Mouse (Mus musculus) limb, embryonic 12.5 days (tissue): ENCODE results near the gene Jaml. TPM values are rescaled to one million over a fixed set of nuclear protein-coding genes. Genes with fewer than 3 reads are reported as not detected.
A peak's percentile ranks its signal among the peaks of the same experiment; 100 is the strongest.
"Not testable (repeated sequence)": the region's sequence is repeated elsewhere in the genome, so short reads cannot be mapped to it uniquely, and the experiment has no call there.

Experiments
- ATAC-seq: fragments of 200-750 bp; cut with Nextera tagmentation; 2 replicates; pipeline ENCODE4 v1.8.0; 2017; ENCODE audit warnings: low read depth, moderate TSS enrichment; ENCODE audit not compliant: insufficient number of reproducible peaks, insufficient read depth, low FRiP score, low TSS enrichment
- H3K27ac ChIP-seq: fragments of 300-500 bp; sonication (generic); 2 replicates; pipeline ENCODE4 v1.5.1; 2016; ENCODE audit warnings: mild to moderate bottlenecking, moderate library complexity
- H3K27me3 ChIP-seq: fragments of 300-500 bp; sonication (generic); 2 replicates; pipeline ENCODE4 v1.6.1; 2016; ENCODE audit warnings: mild to moderate bottlenecking, moderate library complexity
- H3K36me3 ChIP-seq: fragments of 300-500 bp; sonication (generic); 2 replicates; pipeline ENCODE4 v1.6.1; 2016; ENCODE audit warnings: mild to moderate bottlenecking, moderate library complexity
- H3K4me1 ChIP-seq: fragments of 300-500 bp; sonication (generic); replicated peaks from 2 replicates; pipeline ENCODE4 v1.6.1; 2016
- H3K4me2 ChIP-seq: fragments of 300-500 bp; sonication (generic); 2 replicates; pipeline ENCODE4 v1.6.1; 2016; ENCODE audit warnings: mild to moderate bottlenecking, moderate library complexity
- H3K4me3 ChIP-seq: fragments of 300-500 bp; sonication (generic); replicated peaks from 2 replicates; pipeline ENCODE4 v1.5.1; 2016; ENCODE audit warnings: mild to moderate bottlenecking
- H3K9ac ChIP-seq: fragments of 300-500 bp; sonication (generic); replicated peaks from 2 replicates; pipeline ENCODE4 v1.6.1; 2016; ENCODE audit warnings: mild to moderate bottlenecking, moderate library complexity
- H3K9me3 ChIP-seq: fragments of 300-500 bp; sonication (generic); 2 replicates; pipeline ENCODE4 v1.6.1; 2016; ENCODE audit warnings: mild to moderate bottlenecking, moderate library complexity
- WGBS: fragments of 180-500 bp; shearing (Covaris S2); methylation state at CpG from one replicate; pipeline ENCODE4 v1.1.7; 2016; 5-methylcytosine and 5-hydroxymethylcytosine counted together
- polyA plus RNA-seq: library from polyadenylated mRNA; unstranded; fragments of >200 nt; fragmentation: Nextera tagmentation; extraction: Ambion mirVana; gene quantifications from 2 replicates; pipeline ENCODE4 v1.2.1, GENCODE M21; 2016

Gene Jaml
- 0.99 and 1.00 TPM in 2 replicates for polyA plus RNA-seq

GRCm38 (mm10) chr9:45079011-45079410 is at the start of gene Jaml:
TSS of gene Jaml (plus strand) at chr9:45079183.
- ATAC-seq = no peak
- no peaks in the 10 kb centered on the region for H3K4me1 ChIP-seq
- H3K4me2 ChIP-seq = no peak within 1 kb of the TSS
- H3K27me3 ChIP-seq = no peaks in the 10 kb centered on the region
- 92% methylated on average over 5 of the region's 5 CpGs for WGBS
- H3K4me3 ChIP-seq = no peak within 1 kb of the TSS
- no peaks in the 10 kb centered on the region for H3K36me3 ChIP-seq
- H3K27ac ChIP-seq = no peak within 1 kb of the TSS
- H3K9ac ChIP-seq = no peak within 1 kb of the TSS
- no peaks in the 10 kb centered on the region for H3K9me3 ChIP-seq

- H3K27ac ChIP-seq = no peak overlapping the region
- H3K9ac ChIP-seq = no peak overlapping the region
- no peak for ATAC-seq
- H3K4me1 ChIP-seq = no peaks in the 10 kb centered on the region
- no peaks in the 10 kb centered on the region for H3K9me3 ChIP-seq
- no peak overlapping the region for H3K4me3 ChIP-seq
- H3K27me3 ChIP-seq = peaks cover 10% of the 10 kb centered on the region
- 66% methylated on average over 6 of the region's 6 CpGs for WGBS
- no peaks in the 10 kb centered on the region for H3K36me3 ChIP-seq
- no peak overlapping the region for H3K4me2 ChIP-seq
These were observed 48.6 kb upstream of the Jaml start for GRCm38 (mm10) chr9:45030341-45030740.

- H3K9ac ChIP-seq = no peak overlapping the region
- WGBS = 72% methylated on average over 2 of the region's 2 CpGs
- H3K36me3 ChIP-seq = no peaks in the 10 kb centered on the region
- no peak overlapping the region for H3K4me2 ChIP-seq
- H3K4me1 ChIP-seq = no peaks in the 10 kb centered on the region
- H3K4me3 ChIP-seq = no peak overlapping the region
- peaks cover 10% of the 10 kb centered on the region for H3K27me3 ChIP-seq
- H3K27ac ChIP-seq = no peak overlapping the region
- ATAC-seq = no peak
- H3K9me3 ChIP-seq = no peaks in the 10 kb centered on the region
These were observed 46.7 kb upstream of the Jaml start for GRCm38 (mm10) chr9:45032261-45032660.

- Histone ChIP-seq H3K4me3 (no peak overlapping the region), H3K9me3 (no peaks in the 10 kb centered on the region), H3K9ac (no peak overlapping the region), H3K27ac (no peak overlapping the region), H3K4me1 (no peaks in the 10 kb centered on the region), H3K36me3 (no peaks in the 10 kb centered on the region), H3K27me3 (peaks cover 19% of the 10 kb centered on the region), H3K4me2 (no peak overlapping the region)
- WGBS = 85% methylated on average over 3 of the region's 3 CpGs
- no peak for ATAC-seq
These were observed 44.5 kb upstream of the Jaml start for GRCm38 (mm10) chr9:45034526-45034925.

GRCm38 (mm10) chr9:45037803-45038202 is 41.2 kb upstream of the Jaml start:
- H3K9me3 ChIP-seq, H3K36me3 ChIP-seq, H3K27ac ChIP-seq, ATAC-seq, H3K9ac ChIP-seq, H3K4me3 ChIP-seq, H3K4me2 ChIP-seq: not testable (repeated sequence)
- H3K4me1 ChIP-seq = peaks cover 21% of the 10 kb centered on the region
- H3K27me3 ChIP-seq = peaks cover 40% of the 10 kb centered on the region
- WGBS = 74% methylated on average over 1 of the region's 1 CpGs

GRCm38 (mm10) chr9:45039499-45039898 is 39.5 kb upstream of the Jaml start, which contains the start of gene Mpzl2:
TSS of gene Mpzl2 (plus strand) at chr9:45039799.
- peaks cover 55% of the 10 kb centered on the region for H3K27me3 ChIP-seq
- H3K27ac ChIP-seq = no peak within 1 kb of the TSS
- H3K9me3 ChIP-seq = no peaks in the 10 kb centered on the region
- H3K36me3 ChIP-seq = no peaks in the 10 kb centered on the region
- 0 out of 2 replicates have a peak within 1 kb of the TSS, but pooled peaks have one; percentile 8 for H3K4me3 ChIP-seq
- peak within 1 kb of the TSS; percentile 44 for H3K4me2 ChIP-seq
- no peak within 1 kb of the TSS for H3K9ac ChIP-seq
- no peak for ATAC-seq
- peaks cover 31% of the 10 kb centered on the region for H3K4me1 ChIP-seq
- WGBS = 53% methylated on average over 5 of the region's 5 CpGs

- Histone ChIP-seq H3K27me3 (peaks cover 60% of the 10 kb centered on the region), H3K9ac (no peak overlapping the region), H3K4me1 (peaks cover 31% of the 10 kb centered on the region), H3K36me3 (peaks cover 5% of the 10 kb centered on the region; the same call in 1 of the 2 replicates), H3K4me3 (0 out of 2 replicates have a peak overlapping the region, but pooled peaks have one; percentile 8), H3K27ac (no peak overlapping the region), H3K4me2 (peak overlapping the region; percentile 44), H3K9me3 (no peaks in the 10 kb centered on the region)
- WGBS = 16% methylated on average over 14 of the region's 14 CpGs
- ATAC-seq = no peak
These were observed 38.7 kb upstream of the Jaml start for GRCm38 (mm10) chr9:45040066-45040845.

- Histone ChIP-seq H3K4me1 (peaks cover 31% of the 10 kb centered on the region), H3K27ac (no peak overlapping the region), H3K36me3 (peaks cover 5% of the 10 kb centered on the region; the same call in 1 of the 2 replicates), H3K27me3 (peaks cover 60% of the 10 kb centered on the region), H3K9me3 (no peaks in the 10 kb centered on the region), H3K9ac (no peak overlapping the region), H3K4me2 (peak overlapping the region; percentile 44), H3K4me3 (peak overlapping the region; percentile 8)
- 26% methylated on average over 17 of the region's 17 CpGs for WGBS
- ATAC-seq = no peak
These were observed 37.7 kb upstream of the Jaml start for GRCm38 (mm10) chr9:45041131-45041838.

GRCm38 (mm10) chr9:45042056-45042720 is 36.8 kb upstream of the Jaml start:
- H3K4me3 ChIP-seq = peak overlapping the region; percentile 43
- peaks cover 5% of the 10 kb centered on the region; the same call in 1 of the 2 replicates for H3K36me3 ChIP-seq
- peak overlapping the region; percentile 77 for H3K4me2 ChIP-seq
- H3K9me3 ChIP-seq = no peaks in the 10 kb centered on the region
- 0 out of 2 replicates have a peak, but pooled peaks have one; percentile 20 for ATAC-seq
- peak overlapping the region; percentile 55 for H3K9ac ChIP-seq
- peaks cover 60% of the 10 kb centered on the region for H3K27me3 ChIP-seq
- 3% methylated on average over 20 of the region's 20 CpGs for WGBS
- peaks cover 31% of the 10 kb centered on the region for H3K4me1 ChIP-seq
- peak overlapping the region; percentile 56; the same call in 1 of the 2 replicates for H3K27ac ChIP-seq

GRCm38 (mm10) chr9:45042947-45043346 is 36.0 kb upstream of the Jaml start:
- Histone ChIP-seq H3K4me3 (peak overlapping the region; percentile 43), H3K27ac (peak overlapping the region; percentile 56; the same call in 1 of the 2 replicates), H3K27me3 (peaks cover 60% of the 10 kb centered on the region), H3K4me2 (peak overlapping the region; percentile 77), H3K36me3 (peaks cover 5% of the 10 kb centered on the region; the same call in 1 of the 2 replicates), H3K9me3 (no peaks in the 10 kb centered on the region), H3K4me1 (peaks cover 31% of the 10 kb centered on the region), H3K9ac (peak overlapping the region; percentile 55)
- no peak for ATAC-seq
- under 1% methylated on average over 10 of the region's 10 CpGs for WGBS

GRCm38 (mm10) chr9:45046973-45047372 is 32.0 kb upstream of the Jaml start:
- WGBS = 85% methylated on average over 16 of the region's 16 CpGs
- Histone ChIP-seq H3K4me1 (peaks cover 15% of the 10 kb centered on the region), H3K9ac (no peak overlapping the region), H3K27me3 (peaks cover 31% of the 10 kb centered on the region), H3K4me2 (no peak overlapping the region), H3K27ac (no peak overlapping the region), H3K4me3 (no peak overlapping the region), H3K36me3 (peaks cover 8% of the 10 kb centered on the region; the same call in 1 of the 2 replicates), H3K9me3 (no peaks in the 10 kb centered on the region)
- ATAC-seq = no peak
